Mouse (Mus musculus): ENCODE data around the gene Sec31b.
A peak's percentile ranks its signal among the peaks of the same experiment; 100 is the strongest.

Gene Sec31b

DNA sequence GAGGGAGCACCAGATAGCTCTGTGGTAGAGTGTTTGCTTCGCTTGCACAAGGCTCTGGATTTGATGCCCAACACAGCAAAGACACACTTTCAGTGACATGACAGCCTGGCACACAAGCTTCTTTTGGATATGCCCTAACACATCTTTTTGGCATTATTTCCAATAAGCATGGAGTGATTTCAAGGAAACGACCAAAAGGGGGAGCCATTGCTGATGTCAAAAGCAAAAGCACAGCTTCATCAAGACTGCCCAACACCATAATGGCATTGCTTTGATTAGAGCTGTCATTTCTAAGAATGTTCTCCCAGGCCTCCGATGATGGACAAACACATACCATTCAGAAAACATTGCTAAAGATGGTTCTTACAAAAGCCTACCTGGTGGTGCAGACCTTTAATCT is 69.1 kb downstream of the Sec31b start:
- no peak for DNase-seq (ENCODE audit: low spot score in 2 of 2)

DNA sequence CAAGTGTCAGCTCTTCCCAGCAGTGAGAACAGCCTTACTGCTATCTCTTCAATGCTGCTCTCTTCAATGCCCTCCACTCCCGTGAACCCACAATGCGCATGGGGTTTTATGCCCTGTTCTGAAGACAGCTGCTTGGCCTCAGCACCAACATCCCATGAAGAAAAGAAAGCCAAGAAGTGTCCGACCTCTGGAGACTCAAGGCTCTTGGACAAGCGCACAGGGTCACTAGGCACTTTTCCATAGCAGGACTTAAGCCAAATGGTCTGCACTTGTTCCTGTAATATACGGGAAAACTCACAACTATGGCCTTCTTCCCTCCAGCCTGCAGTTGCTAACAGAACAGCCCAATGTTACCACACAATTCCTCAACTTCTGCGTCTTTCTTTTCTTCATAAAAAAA is 70.4 kb downstream of the Sec31b start:
- no peak for DNase-seq (ENCODE audit: low spot score in 2 of 2)

DNA sequence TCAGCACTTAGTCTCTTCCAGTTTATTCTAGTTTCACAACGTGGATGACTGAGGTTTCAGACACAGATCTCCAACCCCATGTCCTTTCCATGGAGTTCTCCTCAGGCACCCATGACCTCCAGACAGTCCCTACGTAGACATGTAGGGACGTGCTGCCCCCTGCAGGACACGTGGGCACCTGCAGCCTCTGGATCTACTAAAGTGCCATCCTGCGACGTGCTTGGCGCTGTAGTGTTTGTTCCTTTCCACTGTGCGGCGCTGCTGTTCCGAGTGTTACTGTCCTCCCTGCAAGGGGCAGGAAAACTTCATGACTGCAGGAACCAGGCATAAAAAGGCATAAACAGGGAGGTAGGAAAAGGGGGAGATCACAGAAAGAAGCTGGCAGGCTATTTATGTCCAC is 71.5 kb downstream of the Sec31b start:
- DNase-seq (ENCODE audit: low spot score in 2 of 2), result peak; percentile 34 to 39

All from right cerebral cortex, postnatal 36 days (tissue).